Mouse (Mus musculus) lung, postnatal 0 days (tissue): Measurements from ENCODE around the gene Spink4. TPM values are rescaled to one million over a fixed set of nuclear protein-coding genes. Genes with fewer than 3 reads are reported as not detected.
"Not testable (repeated sequence)": the region's sequence is repeated elsewhere in the genome, so short reads cannot be mapped to it uniquely, and the experiment has no call there.

Experiments used
- ATAC-seq: fragments of 200-750 bp; cut with Nextera tagmentation; 2 replicates; pipeline ENCODE4 v1.8.0; 2017; ENCODE audit warnings: moderate library complexity
- DNase-seq: peaks from one replicate; pipeline ENCODE4 v3.0.0-alpha.2; 2016; ENCODE audit warnings: low spot score
- H3K27ac ChIP-seq: fragments of 300-500 bp; sonication (generic); 2 replicates; pipeline ENCODE4 v1.5.1; 2014; ENCODE audit warnings: antibody characterized with exemption, mild to moderate bottlenecking, low read length, mixed read lengths
- H3K27me3 ChIP-seq: fragments of 300-500 bp; sonication (generic); replicated peaks from 2 replicates; pipeline ENCODE4 v1.6.1; 2014; ENCODE audit warnings: low read length, mixed read lengths; ENCODE audit not compliant: insufficient read depth
- H3K36me3 ChIP-seq: fragments of 300-500 bp; sonication (generic); 2 replicates; pipeline ENCODE4 v1.6.1; 2014; ENCODE audit warnings: low read length, mixed read lengths; ENCODE audit not compliant: insufficient read depth
- H3K4me1 ChIP-seq: fragments of 300-500 bp; sonication (generic); 2 replicates; pipeline ENCODE4 v1.6.1; 2014; ENCODE audit warnings: antibody characterized with exemption, low read depth, low read length, mixed read lengths; ENCODE audit not compliant: insufficient read depth
- H3K4me2 ChIP-seq: fragments of 300-500 bp; sonication (generic); replicated peaks from 2 replicates; pipeline ENCODE4 v1.6.1; 2014; ENCODE audit warnings: low read depth, mild to moderate bottlenecking, low read length, moderate library complexity, mixed read lengths
- H3K4me3 ChIP-seq: fragments of 300-500 bp; sonication (generic); 2 replicates; pipeline ENCODE4 v1.5.1; 2014; ENCODE audit warnings: low read depth, low read length
- H3K9ac ChIP-seq: fragments of 300-500 bp; sonication (generic); replicated peaks from 2 replicates; pipeline ENCODE4 v1.6.1; 2014; ENCODE audit warnings: low read depth, mild to moderate bottlenecking
- H3K9me3 ChIP-seq: fragments of 300-500 bp; sonication (generic); 2 replicates; pipeline ENCODE4 v1.6.1; 2016; ENCODE audit warnings: low read length, mixed read lengths
- CTCF ChIP-seq: IDR thresholded peaks from 2 replicates; pipeline ENCODE4 v1.5.1; 2016; ENCODE audit warnings: antibody characterized with exemption, mild to moderate bottlenecking
- EP300 ChIP-seq: IDR thresholded peaks from 2 replicates; pipeline ENCODE4 v1.6.1; 2016; ENCODE audit warnings: antibody characterized with exemption, mild to moderate bottlenecking, control low read depth
- WGBS: fragments of 180-500 bp; shearing (Covaris S2); extraction: QIAGEN DNeasy Blood & Tissue Kit; methylation state at CpG from one replicate; pipeline ENCODE4 v1.1.7; 2014; 5-methylcytosine and 5-hydroxymethylcytosine counted together
- polyA plus RNA-seq: library from polyadenylated mRNA; unstranded; fragments of >200 nt; fragmentation: Nextera tagmentation; extraction: Ambion mirVana; gene quantifications from 2 replicates; pipeline ENCODE4 v1.2.1, GENCODE M21; 2015

The Spink4 gene
- polyA plus RNA-seq, 1 experiment from 2014 or later = 3.5 TPM

GRCm38 (mm10) chr4:40925568-40925967, 5.7 kb downstream of the Spink4 start:
- ATAC-seq = no peak
- 57% methylated on average over 3 of the region's 3 CpGs for WGBS

GRCm38 (mm10) chr4:40929046-40929445, 9.2 kb downstream of the Spink4 start:
- WGBS = 80% methylated on average over 7 of the region's 7 CpGs
- Histone ChIP-seq H3K4me2 (no peak overlapping the region), H3K36me3 (0 out of 2 replicates have a peak, but pooled peaks cover 9% of the 10 kb centered on the region), H3K4me3 (no peak overlapping the region), H3K27ac (no peak overlapping the region), H3K4me1 (no peaks in the 10 kb centered on the region), H3K9me3 (no peaks in the 10 kb centered on the region), H3K27me3 (no peaks in the 10 kb centered on the region), H3K9ac (no peak overlapping the region)
- ATAC-seq (no peak), DNase-seq (no peak)
- TF ChIP-seq EP300 = no peak

More at GRCm38 (mm10) chr4:40925568-40925967, 5.7 kb downstream of the Spink4 start:
- DNase-seq = no peak
- no peaks in the 10 kb centered on the region for H3K36me3 ChIP-seq
- H3K4me1 ChIP-seq = no peaks in the 10 kb centered on the region
- no peak overlapping the region for H3K27ac ChIP-seq
- TF ChIP-seq EP300 = no peak
- TF ChIP-seq CTCF = no peak
- H3K4me3 ChIP-seq = no peak overlapping the region
- H3K4me2 ChIP-seq = no peak overlapping the region
- H3K27me3 ChIP-seq = no peaks in the 10 kb centered on the region
- H3K9ac ChIP-seq = no peak overlapping the region
- H3K9me3 ChIP-seq = no peaks in the 10 kb centered on the region

DNA sequence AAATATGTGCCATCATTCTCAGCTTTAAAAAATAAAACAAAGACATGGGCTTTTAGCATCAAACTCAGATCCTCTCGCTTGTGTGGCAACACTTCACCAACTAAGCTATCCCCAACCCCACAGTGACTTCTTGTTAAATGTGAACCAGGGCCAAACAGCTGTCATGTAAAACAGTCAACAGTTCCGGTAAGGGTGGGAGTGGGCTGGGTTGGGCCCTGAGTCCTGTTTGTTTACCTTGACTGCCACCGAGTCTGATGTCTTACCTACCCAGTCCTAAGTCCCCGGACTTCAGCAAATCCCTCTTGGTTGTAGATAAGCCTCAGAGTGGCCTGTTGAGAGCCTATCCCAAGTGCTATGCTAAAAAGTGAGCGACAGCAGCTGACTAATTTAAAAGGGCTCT, 13.8 kb downstream of the Spink4 start:
- H3K36me3 ChIP-seq = peaks cover 32% of the 10 kb centered on the region
- H3K27me3 ChIP-seq = no peaks in the 10 kb centered on the region
- no peaks in the 10 kb centered on the region for H3K9me3 ChIP-seq
- whole genome bisulfite sequencing = 59% methylated on average over 5 of the region's 5 CpGs
- no peak for TF ChIP-seq CTCF
- TF ChIP-seq EP300 = no peak
- ATAC-seq (no peak), DNase-seq (no peak)
- H3K4me2 ChIP-seq = no peak overlapping the region
- no peaks in the 10 kb centered on the region for H3K4me1 ChIP-seq
- no peak overlapping the region for H3K4me3 ChIP-seq
- H3K27ac ChIP-seq = no peak overlapping the region
- H3K9ac ChIP-seq = no peak overlapping the region

GRCm38 (mm10) chr4:40934369-40934768, 14.5 kb downstream of the Spink4 start:
- 81% methylated on average over 3 of the region's 3 CpGs for WGBS
- H3K36me3 ChIP-seq = peaks cover 38% of the 10 kb centered on the region
- not testable (repeated sequence) for H3K4me2 ChIP-seq, H3K27ac ChIP-seq, H3K4me3 ChIP-seq, H3K27me3 ChIP-seq, ATAC-seq, H3K4me1 ChIP-seq, H3K9ac ChIP-seq, H3K9me3 ChIP-seq, DNase-seq

DNA sequence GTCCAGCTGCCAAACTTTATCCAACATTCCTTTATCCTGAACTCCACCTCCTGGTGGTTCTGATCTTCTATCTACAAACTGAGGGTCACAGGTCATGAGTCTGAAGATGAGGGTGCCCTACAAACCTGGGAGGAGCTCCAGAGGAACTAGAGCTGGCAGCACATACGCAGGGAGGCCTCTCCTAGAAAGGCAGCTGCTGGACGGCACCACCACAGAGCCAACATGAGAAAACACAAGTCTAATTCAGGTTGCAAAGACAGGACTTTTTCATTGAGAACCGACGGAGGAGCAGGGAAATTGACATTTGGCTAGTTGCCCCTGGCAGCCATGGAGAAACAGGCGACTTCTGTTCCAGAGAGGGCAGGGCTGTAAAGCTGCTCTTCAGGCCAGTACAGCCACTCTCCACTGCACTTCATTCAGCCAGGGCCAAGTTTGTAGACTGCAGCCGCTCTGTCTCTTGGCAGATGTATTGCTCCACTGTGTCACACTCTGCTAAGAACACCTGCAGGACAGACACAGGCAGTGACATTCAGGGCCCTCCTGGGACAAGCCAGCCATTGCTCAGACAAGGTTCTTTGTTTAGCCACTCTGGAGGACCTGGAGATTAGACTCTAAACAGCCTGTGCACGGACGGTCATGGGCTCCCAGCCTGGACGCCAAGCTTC, 16.5 kb downstream of the Spink4 start:
- Histone ChIP-seq H3K27me3 (no peaks in the 10 kb centered on the region), H3K36me3 (peaks cover 58% of the 10 kb centered on the region), H3K4me2 (no peak overlapping the region), H3K9me3 (no peaks in the 10 kb centered on the region), H3K4me3 (no peak overlapping the region), H3K4me1 (no peaks in the 10 kb centered on the region), H3K9ac (no peak overlapping the region), H3K27ac (no peak overlapping the region)
- WGBS = 70% methylated on average over 9 of the region's 9 CpGs
- no peak for DNase-seq
- no peak for TF ChIP-seq EP300
- no peak for TF ChIP-seq CTCF
- ATAC-seq = no peak

DNA sequence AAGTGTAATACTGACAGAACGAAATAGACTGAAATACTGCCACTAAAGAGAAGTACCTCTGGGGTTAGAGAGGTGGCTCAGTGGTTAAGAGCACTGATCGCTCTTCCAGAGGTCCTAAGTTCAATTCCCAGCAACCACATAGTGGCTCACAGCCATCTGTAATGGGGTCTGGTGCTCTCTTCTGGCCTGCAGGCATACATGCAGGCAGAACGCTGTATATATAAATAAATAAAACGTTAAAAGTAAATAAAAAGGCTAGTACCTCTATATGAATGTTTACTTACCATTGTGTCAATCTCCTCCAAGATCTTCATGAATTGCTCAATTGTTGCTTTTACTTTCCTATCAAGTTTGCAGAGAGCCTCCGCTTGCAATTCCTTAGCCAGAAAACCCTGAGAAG, 18.9 kb downstream of the Spink4 start:
- Histone ChIP-seq H3K36me3 (peaks cover 65% of the 10 kb centered on the region), H3K27ac (no peak overlapping the region), H3K4me1 (no peaks in the 10 kb centered on the region), H3K9ac (no peak overlapping the region), H3K4me2 (no peak overlapping the region), H3K27me3 (no peaks in the 10 kb centered on the region), H3K4me3 (no peak overlapping the region), H3K9me3 (no peaks in the 10 kb centered on the region)
- ATAC-seq = no peak
- WGBS = 86% methylated on average over 5 of the region's 5 CpGs
- no peak for DNase-seq
- no peak for TF ChIP-seq CTCF

DNA sequence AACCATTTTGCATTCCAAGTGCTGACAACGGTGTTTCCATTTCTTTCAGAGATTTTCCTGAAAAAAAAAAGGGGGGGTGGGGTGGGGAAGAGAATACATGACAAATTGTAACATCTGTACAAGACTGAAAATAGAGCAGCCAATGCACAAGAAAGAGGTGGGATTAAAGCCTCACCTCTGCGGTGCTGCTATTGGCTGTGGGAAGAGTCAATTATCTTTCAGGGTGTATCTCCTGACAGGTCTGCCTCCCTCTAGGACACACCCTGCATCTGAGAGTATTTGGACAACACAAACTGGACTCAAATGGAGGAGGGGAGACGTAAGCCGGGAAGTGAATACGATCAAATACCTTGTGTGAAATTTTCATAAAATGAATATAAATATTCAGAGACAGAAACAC, 23.8 kb downstream of the Spink4 start:
- Histone ChIP-seq H3K36me3 (peaks cover 42% of the 10 kb centered on the region), H3K9me3 (no peaks in the 10 kb centered on the region), H3K4me2 (no peak overlapping the region), H3K27ac (no peak overlapping the region), H3K27me3 (no peaks in the 10 kb centered on the region), H3K4me3 (no peak overlapping the region), H3K4me1 (peaks cover 10% of the 10 kb centered on the region), H3K9ac (no peak overlapping the region)
- no peak for DNase-seq
- TF ChIP-seq EP300 = no peak
- TF ChIP-seq CTCF = no peak
- 97% methylated on average over 5 of the region's 5 CpGs for WGBS
- ATAC-seq = no peak
